Mouse (Mus musculus) cerebellum, adult 2 months (tissue): ENCODE results near the gene Dnah2.

Source experiments
- CTCF ChIP-seq: fragments of 200-500 bp; IDR thresholded peaks from 2 replicates; pipeline ENCODE4 v1.5.1; 2011; ENCODE audit warnings: low read depth, mild to moderate bottlenecking, control low read depth, low read length, moderate library complexity, borderline replicate concordance; ENCODE audit not compliant: insufficient read depth
- POLR2A ChIP-seq: fragments of 200-500 bp; IDR thresholded peaks from 2 replicates; pipeline ENCODE4 v1.6.1; 2011; ENCODE audit warnings: low read length, control low read depth, borderline replicate concordance; ENCODE audit not compliant: insufficient read depth

- TF ChIP-seq CTCF (peak; percentile 55; the same call in 1 of the 2 replicates), POLR2A (no peak)
Measured at GRCm38 (mm10) chr11:69575220-69575619, 26.3 kb upstream of the Dnah2 start.
